Mouse (Mus musculus): ENCODE data around the gene Smap2.
A peak's percentile ranks its signal among the peaks of the same experiment; 100 is the strongest.
"Not testable (repeated sequence)": the region's sequence is repeated elsewhere in the genome, so short reads cannot be mapped to it uniquely, and the experiment has no call there.

Gene Smap2

GRCm38 (mm10) chr4:121016928-121017657, at the start of gene Smap2:
Smap2 (minus strand) TSS chr4:121017247.
- peak; percentile 99 to 100 for DNase-seq

GRCm38 (mm10) chr4:121065336-121065735, 48.3 kb upstream of the Smap2 start:
- DNase-seq: no peak

- DNase-seq: not testable (repeated sequence)
Measured at GRCm38 (mm10) chr4:121059218-121059617, 42.2 kb upstream of the Smap2 start.

- DNase-seq: no peak
Measured at GRCm38 (mm10) chr4:121057032-121057431, 40.0 kb upstream of the Smap2 start.

GRCm38 (mm10) chr4:121056342-121056741, 39.3 kb upstream of the Smap2 start:
- DNase-seq: peak; percentile 23 to 30

GRCm38 (mm10) chr4:121052454-121053323, 35.6 kb upstream of the Smap2 start:
- DNase-seq: peak in 1 of 2 experiments; percentile 7

- DNase-seq: peak; percentile 12 to 24
Measured at GRCm38 (mm10) chr4:121051863-121052262, 34.8 kb upstream of the Smap2 start.

- DNase-seq: no peak
Measured at GRCm38 (mm10) chr4:121042946-121043345, 25.9 kb upstream of the Smap2 start.

GRCm38 (mm10) chr4:121042472-121042871, 25.4 kb upstream of the Smap2 start:
- no peak for DNase-seq

- DNase-seq: peak; percentile 74 to 81
Measured at GRCm38 (mm10) chr4:121040897-121041671, 24.0 kb upstream of the Smap2 start.

GRCm38 (mm10) chr4:121040323-121040722, 23.3 kb upstream of the Smap2 start:
- DNase-seq: no peak

GRCm38 (mm10) chr4:121039331-121040115, 22.5 kb upstream of the Smap2 start, which contains the start of gene Col9a2:
Col9a2 (plus strand) TSS chr4:121039385.
- peak; percentile 22 to 36 for DNase-seq

GRCm38 (mm10) chr4:121033006-121033405, 16.0 kb upstream of the Smap2 start:
- peak in 1 of 2 experiments; percentile 22 for DNase-seq

GRCm38 (mm10) chr4:121031440-121031839, 14.4 kb upstream of the Smap2 start:
- DNase-seq: no peak

GRCm38 (mm10) chr4:121029632-121030031, 12.6 kb upstream of the Smap2 start:
- no peak for DNase-seq

GRCm38 (mm10) chr4:121028659-121029392, 11.8 kb upstream of the Smap2 start:
- peak; percentile 80 to 84 for DNase-seq

- no peak for DNase-seq
Measured at GRCm38 (mm10) chr4:121028146-121028545, 11.1 kb upstream of the Smap2 start.

- DNase-seq: no peak
Measured at GRCm38 (mm10) chr4:121025681-121026080, 8.6 kb upstream of the Smap2 start.

GRCm38 (mm10) chr4:121023941-121024340, 6.9 kb upstream of the Smap2 start:
- DNase-seq: no peak

GRCm38 (mm10) chr4:121023464-121023863, 6.4 kb upstream of the Smap2 start:
- no peak for DNase-seq

GRCm38 (mm10) chr4:121021911-121022310, 4.9 kb upstream of the Smap2 start:
- peak in 1 of 2 experiments; percentile 8 for DNase-seq

Data from kidney, postnatal 4 days (tissue).